ENCODE assay signal across 14 mouse cellular contexts in the genomic region with DNA sequence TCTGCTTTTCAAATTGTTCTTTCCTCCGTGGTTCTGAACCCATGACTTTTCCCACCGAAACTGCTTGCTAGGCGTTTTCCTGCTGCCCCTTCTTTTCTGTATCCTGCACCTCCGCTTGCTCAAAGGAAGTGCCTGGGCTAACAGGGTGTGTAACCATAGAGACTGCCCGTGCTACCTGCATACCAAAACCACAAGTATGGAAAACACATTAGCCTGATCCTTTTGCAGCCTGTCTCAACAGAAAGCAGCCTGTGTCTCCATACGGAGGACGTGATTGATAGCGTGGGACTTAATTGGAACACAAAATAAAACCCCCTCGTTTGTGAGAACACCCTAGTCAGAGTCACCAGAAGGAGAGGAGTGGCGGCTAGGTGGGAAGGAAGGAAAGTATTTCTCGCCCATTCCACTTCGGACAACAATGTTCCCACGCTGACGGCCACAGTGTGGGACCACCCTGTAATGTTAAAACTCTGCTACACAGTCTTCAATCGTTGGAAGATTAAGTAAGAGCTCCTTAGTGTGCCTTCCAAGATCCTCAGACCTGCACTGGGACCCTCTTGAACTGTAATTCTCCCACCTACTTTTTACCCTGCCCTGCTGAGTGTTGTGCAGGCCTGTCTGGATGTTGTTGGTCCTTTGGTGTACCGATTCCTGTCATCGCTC. TPM values are rescaled to one million over a fixed set of nuclear protein-coding genes. Genes with fewer than 3 reads are reported as not detected.
A peak's percentile ranks its signal among the peaks of the same experiment; 100 is the strongest.
DNase-seq lines count a peak whose midpoint lies in the region; ATAC-seq and TF ChIP-seq lines count a peak whose summit lies in the region.
"Had no signal": no experiment of that assay in that cellular context is flagged by ENCODE, and none has a peak within 500 bp of the region (broad histone marks: within the 10 kb centered on the region; RNA-seq: fewer than 3 reads in every experiment).

No protein-coding gene starts in this region.

- DNase-seq in layer of hippocampus, adult 11-12 months (ENCODE audit: low spot score) = peak; percentile 39
- no peak for DNase-seq in layer of hippocampus, adult 9-10 months (ENCODE audit: low spot score)
- DNase-seq in forebrain, postnatal 0 days = peak; percentile 45
- DNase-seq in limb, embryonic 14.5 days (ENCODE audit: low spot score) = no peak
- no peak for DNase-seq in urinary bladder, adult 2 months (ENCODE audit: low spot score)
- no peak for DNase-seq in adrenal gland, adult 18-20 months (ENCODE audit: low spot score in 2 of 2)
- DNase-seq: gastrocnemius, postnatal 25 days; heart, postnatal 14 days; retina, postnatal 1 day had no signal

- TF ChIP-seq POLR2A in limb, embryonic 14.5 days (IDR thresholded peaks at IDR 0.05; ENCODE audit: borderline replicate concordance, extremely low read depth, insufficient read depth, insufficient read length) = no peak
- no peak for TF ChIP-seq POLR2A in olfactory bulb, adult 2 months (IDR thresholded peaks at IDR 0.05; ENCODE audit: insufficient read depth, low read depth, low read length)

- H3K36me3 ChIP-seq in forebrain, postnatal 0 days (ENCODE audit: insufficient read depth) = no peaks in the 10 kb centered on the region
- no peaks in the 10 kb centered on the region for H3K36me3 ChIP-seq in limb, embryonic 14.5 days (ENCODE audit: control insufficient read depth, insufficient read depth, low read length)
- H3K36me3 ChIP-seq: embryonic facial prominence, embryonic 12.5 days had no signal

- peak; percentile 82 for ATAC-seq in forebrain, postnatal 0 days
- ATAC-seq in limb, embryonic 14.5 days (ENCODE audit: low FRiP score, low read depth) = peak; percentile 58
- no peak for ATAC-seq in CD4-positive, CD25-positive, alpha-beta regulatory T cell, adult 4 months

- TF ChIP-seq CTCF in forebrain, postnatal 0 days (IDR thresholded peaks at IDR 0.05; ENCODE audit: low read depth) = no peak
- no peak for TF ChIP-seq CTCF in olfactory bulb, adult 2 months (IDR thresholded peaks at IDR 0.05; ENCODE audit: insufficient read depth, low read depth, low read length)

- H3K4me1 ChIP-seq in forebrain, postnatal 0 days (ENCODE audit: insufficient read depth) = peaks cover 7% of the 10 kb centered on the region; the same call in 1 of the 2 replicates
- 0 out of 2 replicates have a peak, but pooled peaks cover 4% of the 10 kb centered on the region for H3K4me1 ChIP-seq in limb, embryonic 14.5 days (ENCODE audit: control insufficient read depth, insufficient read depth, low read length)
- peaks cover 8% of the 10 kb centered on the region for H3K4me1 ChIP-seq in olfactory bulb, adult 2 months (ENCODE audit: control insufficient read depth, insufficient read depth, low read length)
- H3K4me1 ChIP-seq: embryonic facial prominence, embryonic 12.5 days had no signal

- H3K9ac ChIP-seq in forebrain, postnatal 0 days = no peak overlapping the region
- H3K9ac ChIP-seq in limb, embryonic 14.5 days (ENCODE audit: low read depth, low read length, severe bottlenecking) = no peak overlapping the region
- H3K9ac ChIP-seq: embryonic facial prominence, embryonic 12.5 days had no signal

- no peak overlapping the region for H3K4me2 ChIP-seq in forebrain, postnatal 0 days (ENCODE audit: low read depth)
- no peak overlapping the region for H3K4me2 ChIP-seq in limb, embryonic 14.5 days (replicated peaks; ENCODE audit: low read depth, low read length, severe bottlenecking)
- H3K4me2 ChIP-seq: embryonic facial prominence, embryonic 12.5 days had no signal

- H3K27ac ChIP-seq in forebrain, postnatal 0 days (ENCODE audit: low read depth, low read length) = 0 out of 2 replicates have a peak overlapping the region, but pooled peaks have one; percentile 22
- H3K27ac ChIP-seq in limb, embryonic 14.5 days (replicated peaks; ENCODE audit: low read depth, low read length) = peak overlapping the region; percentile 52
- H3K27ac ChIP-seq in olfactory bulb, adult 2 months (ENCODE audit: insufficient read depth, low read depth, low read length) = 0 out of 2 replicates have a peak overlapping the region, but pooled peaks have one; percentile 35
- H3K27ac ChIP-seq: embryonic facial prominence, embryonic 12.5 days had no signal

- H3K4me3 ChIP-seq in forebrain, postnatal 0 days (ENCODE audit: low read depth, low read length) = no peak overlapping the region
- no peak overlapping the region for H3K4me3 ChIP-seq in limb, embryonic 14.5 days (replicated peaks; ENCODE audit: low read length)
- no peak overlapping the region for H3K4me3 ChIP-seq in olfactory bulb, adult 2 months (ENCODE audit: insufficient read depth, low read depth, low read length)
- H3K4me3 ChIP-seq: embryonic facial prominence, embryonic 12.5 days had no signal

- 23% methylated on average over 17 of the region's 17 CpGs for WGBS in forebrain, postnatal 0 days
- 40% methylated on average over 17 of the region's 17 CpGs for WGBS in limb, embryonic 14.5 days
- WGBS in olfactory bulb, adult 2 months = 56% methylated on average over 17 of the region's 17 CpGs

- no peaks in the 10 kb centered on the region for H3K27me3 ChIP-seq in forebrain, postnatal 0 days (ENCODE audit: insufficient read depth, low read length)
- no peaks in the 10 kb centered on the region for H3K27me3 ChIP-seq in limb, embryonic 14.5 days (ENCODE audit: control insufficient read depth, insufficient read depth, low read length)
- H3K27me3 ChIP-seq: CH12.LX; embryonic facial prominence, embryonic 12.5 days had no signal

- no peaks in the 10 kb centered on the region for H3K9me3 ChIP-seq in forebrain, postnatal 0 days (ENCODE audit: low read length)
- H3K9me3 ChIP-seq in limb, embryonic 14.5 days (ENCODE audit: control insufficient read depth, low read length) = no peaks in the 10 kb centered on the region
- H3K9me3 ChIP-seq: embryonic facial prominence, embryonic 12.5 days had no signal

RNA-seq across cellular contexts. Expression of gene Phyhipl, which starts 15.6 kb away (rescaled TPM):
- total RNA-seq in forebrain, postnatal 0 days (2014; rRNA removed) = 23.5 and 35.4 TPM in 2 replicates
- 152 and 229 TPM in 2 replicates for polyA plus RNA-seq in forebrain, postnatal 0 days (2015; fragmentation: Nextera tagmentation; extraction: Ambion mirVana)
- polyA plus RNA-seq in limb, embryonic 14.5 days (2012; rRNA removed) = 1.4 TPM in 2 replicates
- 1.5 and 2.3 TPM in 2 replicates for polyA plus RNA-seq in limb, embryonic 14.5 days (2014; fragmentation: Nextera tagmentation; extraction: Ambion mirVana)
- not detected in 2 replicates for polyA plus RNA-seq in olfactory bulb, adult 2 months (2012; ENCODE audit: insufficient read depth, insufficient read length, low replicate concordance, missing spikeins)
- polyA plus RNA-seq in urinary bladder, adult 2 months (2012; rRNA removed) = 0.16 and 0.21 TPM in 2 replicates
- polyA plus RNA-seq in CD4-positive, CD25-positive, alpha-beta regulatory T cell, adult 4 months (2017; shearing (Covaris generic)) = not detected
- total RNA-seq in adrenal gland, adult 18-20 months (2021) = 1 to 10 TPM; 4.3 to 5.1 TPM
- total RNA-seq: CH12.LX; heart, postnatal 14 days; megakaryocyte-erythroid progenitor cell, adult 5-6 weeks had no signal

Comparison
In these comparisons a context has a peak if more than half of its experiments do, and no peak if none do; other contexts are left out.
1. DNase-seq: peak in layer of hippocampus, adult 11-12 months (single experiment) and forebrain, postnatal 0 days (single experiment); none in layer of hippocampus, adult 9-10 months (single experiment), limb, embryonic 14.5 days (single experiment), urinary bladder, adult 2 months (single experiment) and adrenal gland, adult 18-20 months (0 of 2).
2. RNA of gene Phyhipl, which starts 15.6 kb away (polyA plus RNA-seq): 152 to 229 TPM in forebrain, postnatal 0 days and not detected in olfactory bulb, adult 2 months; 1.4 to 2.3 TPM in limb, embryonic 14.5 days, 0.16 to 0.21 TPM in urinary bladder, adult 2 months and not detected in CD4-positive, CD25-positive, alpha-beta regulatory T cell, adult 4 months; every median in the first group is over 10 times any median in the second.
3. Peak in every context shown above with its lines, with median percentiles within 50 percentile points of each other: H3K27ac ChIP-seq.